ENCODE assay signal across 16 mouse cellular contexts in genomic region chr4:102605231-102605630, GRCm38 (mm10).
"Had no signal": no experiment of that assay in that cellular context is flagged by ENCODE, and none has a peak within 500 bp of the region (broad histone marks: within the 10 kb centered on the region; RNA-seq: fewer than 3 reads in every experiment).

No protein-coding gene starts in this region.

- H3K4me2 ChIP-seq: limb, embryonic 13.5 days; liver, embryonic 13.5 days; neural tube, embryonic 15.5 days had no signal

- H3K9ac ChIP-seq: limb, embryonic 13.5 days; liver, embryonic 13.5 days; neural tube, embryonic 15.5 days had no signal

- H3K9me3 ChIP-seq: limb, embryonic 13.5 days; liver, embryonic 13.5 days; midbrain, embryonic 10.5 days; neural tube, embryonic 15.5 days had no signal

- DNase-seq: kidney, postnatal 10 days; layer of hippocampus, adult 9-11 months; layer of hippocampus, postnatal 36 days; liver, embryonic 13.5 days; lung, adult 18-20 months; lung, postnatal 4 days; midbrain, embryonic 14.5 days; right cerebral cortex, adult 18-20 months; right cerebral cortex, postnatal 25 days; thymus, postnatal 36 days had no signal

- H3K27me3 ChIP-seq: limb, embryonic 13.5 days; liver, embryonic 13.5 days; neural tube, embryonic 15.5 days had no signal

- H3K27ac ChIP-seq: limb, embryonic 13.5 days; liver, embryonic 13.5 days; midbrain, embryonic 10.5 days; neural tube, embryonic 15.5 days had no signal

- ATAC-seq: intestine, embryonic 16.5 days; lung, postnatal 0 days had no signal

- H3K4me3 ChIP-seq: limb, embryonic 13.5 days; liver, embryonic 13.5 days; midbrain, embryonic 10.5 days; myocyte; neural tube, embryonic 15.5 days had no signal

- H3K4me1 ChIP-seq: limb, embryonic 13.5 days; midbrain, embryonic 10.5 days; neural tube, embryonic 15.5 days had no signal
